Mouse (Mus musculus): ENCODE measurements around the gene Crybg1. TPM values are rescaled to one million over a fixed set of nuclear protein-coding genes. Genes with fewer than 3 reads are reported as not detected.

Gene Crybg1
- polyA plus RNA-seq, 1 experiment from 2014 or later: 1.1 TPM

DNA sequence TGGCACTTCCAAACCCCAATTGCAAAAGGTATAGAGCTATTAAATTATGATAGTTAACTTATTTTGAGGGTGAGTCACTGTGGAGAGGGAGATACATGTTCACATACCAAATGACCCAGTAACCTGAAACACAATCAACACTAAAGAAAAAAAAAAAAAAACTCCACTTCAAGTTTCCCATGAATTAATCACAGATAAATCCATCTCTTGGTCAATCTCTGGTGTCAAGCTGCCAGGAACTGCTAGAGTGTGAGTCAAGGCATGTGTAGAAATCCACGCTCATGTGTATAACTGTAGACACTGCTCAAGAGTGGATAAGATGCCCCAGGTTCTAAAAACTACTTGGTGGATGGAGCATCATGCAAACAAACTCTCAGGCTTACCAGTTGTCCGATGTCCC is 109.5 kb downstream of the Crybg1 start:
- Histone ChIP-seq H3K9ac (replicated peaks; ENCODE audit: low read length) (no peak overlapping the region), H3K36me3 (replicated peaks; ENCODE audit: control insufficient read depth, insufficient read depth, low read depth, low read length) (no peaks in the 10 kb centered on the region), H3K9me3 (replicated peaks; ENCODE audit: control insufficient read depth, low read length) (no peaks in the 10 kb centered on the region), H3K4me1 (ENCODE audit: control insufficient read depth, insufficient read depth, low read length) (no peaks in the 10 kb centered on the region), H3K4me2 (ENCODE audit: low read depth, low read length) (no peak overlapping the region), H3K4me3 (ENCODE audit: low read depth, low read length) (no peak overlapping the region), H3K27me3 (ENCODE audit: control insufficient read depth, insufficient read depth, low read length) (no peaks in the 10 kb centered on the region), H3K27ac (replicated peaks; ENCODE audit: low read depth, low read length) (no peak overlapping the region)
- DNase-seq (ENCODE audit: low spot score) (no peak), ATAC-seq (replicated peaks; ENCODE audit: insufficient number of reproducible peaks, low FRiP score, low TSS enrichment, low read depth) (no peak)
- WGBS: 95% methylated on average over 2 of the region's 2 CpGs

DNA sequence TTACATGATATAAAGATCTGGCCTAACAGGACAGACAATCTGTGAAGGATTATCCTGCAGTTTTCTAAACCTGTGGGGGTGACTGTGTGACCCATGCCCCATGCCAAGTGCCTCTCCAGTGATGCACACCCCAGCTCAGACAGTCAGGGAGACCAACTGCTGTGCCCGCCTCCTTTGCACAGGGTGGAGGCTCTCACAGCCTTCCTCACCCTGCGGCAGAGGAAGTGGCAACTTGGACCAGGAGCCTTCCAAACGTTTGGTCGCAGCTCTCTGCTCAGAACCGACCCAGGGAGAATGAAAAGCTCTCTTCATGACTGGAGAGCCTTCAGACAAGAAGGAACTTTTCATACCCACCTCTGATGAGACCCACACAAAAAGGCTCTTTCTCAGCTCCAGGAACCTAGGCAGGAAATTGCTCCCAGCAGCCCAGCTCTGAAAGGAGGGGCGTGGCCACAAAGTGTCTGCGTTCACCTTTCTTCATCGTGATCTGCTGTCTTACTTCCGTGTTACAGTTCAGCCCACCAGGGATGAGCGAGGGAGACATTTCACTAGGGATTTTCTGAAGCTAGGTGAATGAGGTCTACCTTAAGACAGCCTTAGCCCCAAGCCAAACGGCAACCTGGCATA is 110.6 kb downstream of the Crybg1 start:
- H3K27ac ChIP-seq (replicated peaks; ENCODE audit: low read depth, low read length): no peak overlapping the region
- DNase-seq (ENCODE audit: low spot score): peak; percentile 44

DNA sequence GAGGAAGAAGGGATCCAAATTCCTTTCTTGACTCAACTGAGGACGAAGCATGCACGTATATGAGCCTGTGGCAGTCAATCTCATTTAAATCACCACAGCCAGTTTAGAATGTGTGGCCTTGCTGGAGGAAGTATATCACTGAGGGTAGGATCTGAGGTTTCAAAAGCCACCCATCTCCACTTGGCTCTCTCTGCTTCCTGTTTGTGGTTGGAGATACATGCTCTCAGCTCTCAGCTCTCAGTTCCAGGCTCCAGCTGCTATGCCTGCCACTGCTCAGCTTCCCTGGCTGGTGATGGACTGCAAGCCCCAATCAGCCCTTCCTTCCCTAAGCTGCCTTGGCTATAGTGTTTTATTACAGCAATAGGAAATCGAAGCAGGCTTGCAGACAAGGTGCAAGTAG is 119.1 kb downstream of the Crybg1 start:
- H3K27me3 ChIP-seq (ENCODE audit: control insufficient read depth, insufficient read depth, low read length): no peaks in the 10 kb centered on the region
- H3K36me3 ChIP-seq (replicated peaks; ENCODE audit: control insufficient read depth, insufficient read depth, low read depth, low read length): no peaks in the 10 kb centered on the region
- H3K27ac ChIP-seq (replicated peaks; ENCODE audit: low read depth, low read length): no peak overlapping the region
- ATAC-seq (replicated peaks; ENCODE audit: insufficient number of reproducible peaks, low FRiP score, low TSS enrichment, low read depth): no peak
- no peak for DNase-seq (ENCODE audit: low spot score)
- WGBS: 85% methylated on average over 3 of the region's 3 CpGs
- H3K4me2 ChIP-seq (ENCODE audit: low read depth, low read length): no peak overlapping the region
- no peaks in the 10 kb centered on the region for H3K4me1 ChIP-seq (ENCODE audit: control insufficient read depth, insufficient read depth, low read length)
- H3K9ac ChIP-seq (replicated peaks; ENCODE audit: low read length): no peak overlapping the region
- H3K4me3 ChIP-seq (ENCODE audit: low read depth, low read length): no peak overlapping the region
- no peaks in the 10 kb centered on the region for H3K9me3 ChIP-seq (replicated peaks; ENCODE audit: control insufficient read depth, low read length)

More for the DNA sequence above, 110.6 kb downstream of the Crybg1 start:
- WGBS: 20% methylated on average over 11 of the region's 11 CpGs
- peak overlapping the region; percentile 22 for H3K4me2 ChIP-seq (ENCODE audit: low read depth, low read length)
- no peaks in the 10 kb centered on the region for H3K36me3 ChIP-seq (replicated peaks; ENCODE audit: control insufficient read depth, insufficient read depth, low read depth, low read length)
- no peaks in the 10 kb centered on the region for H3K4me1 ChIP-seq (ENCODE audit: control insufficient read depth, insufficient read depth, low read length)
- H3K9ac ChIP-seq (replicated peaks; ENCODE audit: low read length): no peak overlapping the region; the same call in 1 of the 2 replicates
- H3K27me3 ChIP-seq (ENCODE audit: control insufficient read depth, insufficient read depth, low read length): no peaks in the 10 kb centered on the region
- no peak for ATAC-seq (replicated peaks; ENCODE audit: insufficient number of reproducible peaks, low FRiP score, low TSS enrichment, low read depth)
- 0 out of 2 replicates have a peak overlapping the region, but pooled peaks have one; percentile 6 for H3K4me3 ChIP-seq (ENCODE audit: low read depth, low read length)
- H3K9me3 ChIP-seq (replicated peaks; ENCODE audit: control insufficient read depth, low read length): no peaks in the 10 kb centered on the region

DNA sequence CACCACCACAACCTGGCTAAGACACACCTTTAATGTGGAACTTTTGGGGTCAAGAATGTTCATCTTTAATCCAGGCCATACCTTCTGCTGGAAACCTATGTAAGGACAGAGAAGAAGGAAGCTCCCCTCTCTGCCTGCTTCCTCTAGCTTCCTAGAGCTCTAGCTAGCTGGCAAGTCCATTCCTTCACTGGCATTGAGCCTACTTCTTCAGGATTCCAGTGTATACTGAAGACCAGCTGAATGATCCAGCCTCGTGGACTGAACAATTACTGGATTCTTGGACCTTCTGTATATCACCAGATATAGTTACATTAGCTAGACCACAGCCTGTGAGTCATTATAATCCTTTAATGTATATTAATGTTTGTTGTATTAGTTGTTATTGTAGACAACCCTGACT is 121.4 kb downstream of the Crybg1 start:
- DNase-seq (ENCODE audit: low spot score) (no peak), ATAC-seq (replicated peaks; ENCODE audit: insufficient number of reproducible peaks, low FRiP score, low TSS enrichment, low read depth) (no peak)
- 72% methylated on average over 1 of the region's 1 CpGs for WGBS
- no peak overlapping the region for H3K4me3 ChIP-seq (ENCODE audit: low read depth, low read length)
- H3K9me3 ChIP-seq (replicated peaks; ENCODE audit: control insufficient read depth, low read length): no peaks in the 10 kb centered on the region
- H3K27me3 ChIP-seq (ENCODE audit: control insufficient read depth, insufficient read depth, low read length): no peaks in the 10 kb centered on the region
- H3K4me2 ChIP-seq (ENCODE audit: low read depth, low read length): no peak overlapping the region
- H3K9ac ChIP-seq (replicated peaks; ENCODE audit: low read length): no peak overlapping the region
- no peaks in the 10 kb centered on the region for H3K4me1 ChIP-seq (ENCODE audit: control insufficient read depth, insufficient read depth, low read length)
- no peak overlapping the region for H3K27ac ChIP-seq (replicated peaks; ENCODE audit: low read depth, low read length)
- H3K36me3 ChIP-seq (replicated peaks; ENCODE audit: control insufficient read depth, insufficient read depth, low read depth, low read length): no peaks in the 10 kb centered on the region

DNA sequence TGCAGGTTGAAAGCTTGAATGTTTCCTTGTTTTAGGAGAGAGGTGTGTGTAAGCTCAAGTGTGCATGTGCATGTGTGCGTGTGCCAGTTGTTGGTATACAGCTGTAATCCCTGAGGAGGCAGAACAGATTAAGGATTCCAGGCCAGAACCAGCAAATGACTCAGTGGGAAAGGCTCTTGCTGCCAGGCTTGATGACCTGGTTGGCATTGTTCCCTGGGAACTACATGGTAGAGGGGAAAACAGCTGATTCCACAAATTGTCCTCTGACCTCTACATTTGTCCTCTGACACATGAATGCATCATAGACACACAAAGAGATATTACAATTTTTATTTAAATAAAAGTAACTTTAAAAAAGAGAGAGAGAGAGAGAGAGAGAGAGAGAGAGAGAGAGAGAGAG is 122.5 kb downstream of the Crybg1 start:
- H3K4me3 ChIP-seq (ENCODE audit: low read depth, low read length): no peak overlapping the region
- no peaks in the 10 kb centered on the region for H3K27me3 ChIP-seq (ENCODE audit: control insufficient read depth, insufficient read depth, low read length)
- no peak overlapping the region for H3K9ac ChIP-seq (replicated peaks; ENCODE audit: low read length)
- no peak for DNase-seq (ENCODE audit: low spot score)
- no peak overlapping the region for H3K4me2 ChIP-seq (ENCODE audit: low read depth, low read length)
- WGBS: 79% methylated on average over 1 of the region's 1 CpGs
- no peaks in the 10 kb centered on the region for H3K36me3 ChIP-seq (replicated peaks; ENCODE audit: control insufficient read depth, insufficient read depth, low read depth, low read length)
- H3K9me3 ChIP-seq (replicated peaks; ENCODE audit: control insufficient read depth, low read length): no peaks in the 10 kb centered on the region
- H3K4me1 ChIP-seq (ENCODE audit: control insufficient read depth, insufficient read depth, low read length): no peaks in the 10 kb centered on the region
- no peak for ATAC-seq (replicated peaks; ENCODE audit: insufficient number of reproducible peaks, low FRiP score, low TSS enrichment, low read depth)
- no peak overlapping the region for H3K27ac ChIP-seq (replicated peaks; ENCODE audit: low read depth, low read length)

DNA sequence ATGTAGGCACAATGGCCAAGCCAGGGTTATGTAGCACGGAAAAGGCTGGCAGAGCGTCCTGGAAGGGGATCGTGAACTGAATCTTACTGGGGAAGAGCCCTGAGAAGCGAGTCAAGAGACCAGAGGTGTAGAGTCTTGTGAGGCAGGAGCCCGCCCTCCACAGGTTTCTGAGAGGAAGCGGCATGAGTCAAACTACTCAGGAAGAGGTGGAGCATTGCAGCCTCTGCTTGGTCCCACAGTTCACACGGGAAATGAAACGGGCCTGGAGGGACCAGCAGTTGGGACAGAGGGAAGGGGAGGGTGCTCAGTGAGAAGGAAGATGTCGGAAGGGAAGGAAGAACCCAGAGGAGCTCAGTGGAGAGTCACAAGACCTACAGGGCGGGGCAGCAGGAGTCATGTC is 123.9 kb downstream of the Crybg1 start:
- WGBS: 61% methylated on average over 10 of the region's 10 CpGs
- H3K4me3 ChIP-seq (ENCODE audit: low read depth, low read length): no peak overlapping the region
- no peak for DNase-seq (ENCODE audit: low spot score)
- no peak overlapping the region for H3K27ac ChIP-seq (replicated peaks; ENCODE audit: low read depth, low read length)
- no peak for ATAC-seq (replicated peaks; ENCODE audit: insufficient number of reproducible peaks, low FRiP score, low TSS enrichment, low read depth)
- H3K4me2 ChIP-seq (ENCODE audit: low read depth, low read length): no peak overlapping the region
- no peaks in the 10 kb centered on the region for H3K36me3 ChIP-seq (replicated peaks; ENCODE audit: control insufficient read depth, insufficient read depth, low read depth, low read length)
- H3K9me3 ChIP-seq (replicated peaks; ENCODE audit: control insufficient read depth, low read length): no peaks in the 10 kb centered on the region
- no peaks in the 10 kb centered on the region for H3K4me1 ChIP-seq (ENCODE audit: control insufficient read depth, insufficient read depth, low read length)
- H3K27me3 ChIP-seq (ENCODE audit: control insufficient read depth, insufficient read depth, low read length): no peaks in the 10 kb centered on the region
- H3K9ac ChIP-seq (replicated peaks; ENCODE audit: low read length): no peak overlapping the region

DNA sequence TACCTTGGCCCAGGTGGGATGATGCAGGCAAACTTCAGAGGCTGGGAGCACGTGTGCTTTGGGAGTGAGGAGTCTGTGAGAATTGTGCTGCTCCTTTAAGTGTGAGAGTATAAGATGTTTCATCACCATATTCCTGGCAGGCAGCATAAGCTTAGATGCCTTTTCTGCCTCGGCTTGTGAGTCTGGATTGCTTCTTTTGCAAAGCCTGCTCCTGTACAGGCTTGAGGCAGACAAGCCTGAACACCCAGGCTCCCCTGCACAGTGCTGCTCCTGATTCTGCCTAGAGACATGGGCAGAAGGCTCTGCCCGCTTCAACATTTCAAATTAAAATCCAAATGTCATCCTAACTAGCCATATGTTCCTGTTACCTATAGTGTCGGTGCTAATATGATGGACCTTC is 128.5 kb downstream of the Crybg1 start:
- Histone ChIP-seq H3K4me1 (ENCODE audit: control insufficient read depth, insufficient read depth, low read length) (no peaks in the 10 kb centered on the region), H3K4me3 (ENCODE audit: low read depth, low read length) (no peak overlapping the region), H3K9me3 (replicated peaks; ENCODE audit: control insufficient read depth, low read length) (no peaks in the 10 kb centered on the region), H3K4me2 (ENCODE audit: low read depth, low read length) (no peak overlapping the region), H3K9ac (replicated peaks; ENCODE audit: low read length) (no peak overlapping the region), H3K27ac (replicated peaks; ENCODE audit: low read depth, low read length) (no peak overlapping the region), H3K27me3 (ENCODE audit: control insufficient read depth, insufficient read depth, low read length) (no peaks in the 10 kb centered on the region), H3K36me3 (replicated peaks; ENCODE audit: control insufficient read depth, insufficient read depth, low read depth, low read length) (no peaks in the 10 kb centered on the region)
- ATAC-seq (replicated peaks; ENCODE audit: insufficient number of reproducible peaks, low FRiP score, low TSS enrichment, low read depth) (no peak), DNase-seq (ENCODE audit: low spot score) (no peak)
- 72% methylated on average over 4 of the region's 4 CpGs for WGBS

DNA sequence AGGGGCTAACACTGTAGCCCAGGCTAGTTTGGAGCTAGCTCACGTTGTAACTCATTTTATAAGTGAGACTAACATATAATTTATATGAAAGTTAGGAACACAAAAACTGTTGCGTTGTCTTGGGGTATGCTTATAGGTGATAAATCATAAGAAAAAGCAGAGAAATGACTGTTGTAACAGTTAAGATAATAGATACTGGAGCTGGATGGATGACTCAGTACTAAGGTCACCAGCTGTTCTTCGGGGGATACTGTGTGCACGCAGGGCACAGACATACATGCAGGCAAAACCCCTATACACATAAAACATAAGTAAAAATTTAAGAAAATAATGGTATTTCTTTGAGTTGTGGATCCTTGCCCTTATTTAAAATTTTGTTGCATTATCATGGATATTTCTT is 130.1 kb downstream of the Crybg1 start:
- no peaks in the 10 kb centered on the region for H3K9me3 ChIP-seq (replicated peaks; ENCODE audit: control insufficient read depth, low read length)
- H3K36me3 ChIP-seq (replicated peaks; ENCODE audit: control insufficient read depth, insufficient read depth, low read depth, low read length): no peaks in the 10 kb centered on the region
- DNase-seq (ENCODE audit: low spot score) (no peak), ATAC-seq (replicated peaks; ENCODE audit: insufficient number of reproducible peaks, low FRiP score, low TSS enrichment, low read depth) (no peak)
- H3K4me1 ChIP-seq (ENCODE audit: control insufficient read depth, insufficient read depth, low read length): no peaks in the 10 kb centered on the region
- H3K4me2 ChIP-seq (ENCODE audit: low read depth, low read length): no peak overlapping the region
- no peak overlapping the region for H3K27ac ChIP-seq (replicated peaks; ENCODE audit: low read depth, low read length)
- WGBS: 91% methylated on average over 4 of the region's 4 CpGs
- H3K4me3 ChIP-seq (ENCODE audit: low read depth, low read length): no peak overlapping the region
- no peak overlapping the region for H3K9ac ChIP-seq (replicated peaks; ENCODE audit: low read length)
- no peaks in the 10 kb centered on the region for H3K27me3 ChIP-seq (ENCODE audit: control insufficient read depth, insufficient read depth, low read length)

Measured in embryonic facial prominence, embryonic 11.5 days (tissue).